Mouse (Mus musculus) cortical plate, adult 2 months (tissue): ENCODE measurements at regions not wholly inside any gene's neighbourhood (a gene's known extent, or its start where the extent isn't known, plus 50 kb on each side); places are given as distances from the start of the nearest gene placed in this dataset.

ENCODE experiments used
- CTCF ChIP-seq: fragments of 200-500 bp; IDR thresholded peaks from 2 replicates; pipeline ENCODE4 v1.5.1; 2011; ENCODE audit warnings: mild to moderate bottlenecking, control low read depth, low read length; ENCODE audit not compliant: insufficient read depth; ENCODE audit errors: extremely low read depth
- POLR2A ChIP-seq: fragments of 200-500 bp; IDR thresholded peaks from 2 replicates; pipeline ENCODE4 v1.6.1; 2011; ENCODE audit warnings: mild to moderate bottlenecking, low read length, control low read depth; ENCODE audit not compliant: insufficient read depth; ENCODE audit errors: extremely low read depth

DNA sequence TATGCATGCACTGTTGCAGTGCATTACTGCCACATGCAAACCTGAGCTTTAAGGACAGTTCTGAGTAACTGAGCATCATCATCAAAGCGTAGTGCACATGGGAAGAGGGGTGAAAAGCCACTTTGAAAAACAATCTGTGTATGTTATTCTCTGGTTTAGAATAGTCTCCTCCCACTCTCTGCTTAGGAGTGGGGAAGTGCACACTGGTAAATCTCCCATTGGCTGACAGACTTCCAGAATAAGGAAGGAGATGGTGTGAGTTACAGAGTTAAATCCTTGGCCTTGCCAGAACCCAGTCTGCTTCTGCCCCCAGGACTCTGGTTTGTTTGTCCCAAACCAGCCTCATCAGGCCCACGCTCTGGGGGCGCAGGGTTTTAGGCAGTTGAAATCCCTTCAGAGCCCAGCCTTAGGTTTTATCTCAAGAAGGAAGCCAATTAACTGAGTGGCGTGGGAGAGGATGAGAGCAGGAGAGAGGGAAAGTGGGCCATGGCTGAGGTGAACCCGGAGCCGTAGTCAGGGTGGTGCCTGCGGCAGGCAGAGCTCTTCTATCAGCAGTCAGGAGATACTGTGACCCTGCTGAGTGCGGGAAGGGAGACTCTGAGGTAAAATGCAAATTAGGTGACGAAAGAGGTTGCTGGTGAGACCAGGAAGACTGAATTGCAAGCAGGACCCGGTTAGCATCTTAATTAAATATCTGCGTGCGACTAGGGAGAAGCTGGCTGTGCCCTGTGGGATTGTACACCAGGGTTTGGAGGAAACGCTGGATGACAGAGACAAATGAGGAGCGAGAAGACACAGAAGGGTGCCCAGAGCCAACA, 166.0 kb downstream of the Setd4 start:
- TF ChIP-seq CTCF (no peak), POLR2A (no peak)
